Mouse (Mus musculus): ENCODE data around the gene Espn. TPM values are rescaled to one million over a fixed set of nuclear protein-coding genes. Genes with fewer than 3 reads are reported as not detected.

The Espn gene
- polyA plus RNA-seq (2012) = 72.2 and 97.9 TPM in 2 replicates

DNA sequence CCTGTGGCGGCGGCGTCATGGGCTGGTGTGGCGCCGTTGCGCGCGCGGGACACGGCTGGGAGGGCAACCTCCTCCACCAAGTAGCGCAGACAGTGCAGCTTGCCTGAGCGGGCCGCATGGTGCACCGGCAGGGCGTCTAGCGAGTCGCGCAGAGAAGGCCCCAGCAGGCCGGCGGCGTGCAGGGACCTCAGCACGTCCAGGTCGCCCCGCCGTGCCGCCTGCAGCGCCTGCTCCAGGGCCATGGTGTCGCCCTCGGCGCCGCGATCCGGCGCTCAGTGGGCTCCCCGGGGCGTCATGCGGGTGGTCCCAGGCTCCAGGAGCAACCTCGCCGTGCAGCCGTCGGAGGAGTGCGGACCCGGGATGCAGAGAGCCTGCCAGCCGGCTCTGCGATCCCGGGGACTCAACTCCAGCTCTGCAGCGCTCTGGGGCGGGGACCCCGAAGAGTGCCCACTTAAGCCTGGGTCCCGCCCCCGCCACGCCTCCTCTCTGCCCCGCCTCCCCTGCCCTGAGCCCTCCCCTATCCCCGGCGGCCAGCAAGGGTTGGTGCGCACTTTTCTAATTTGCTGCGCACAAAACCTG is at the start of gene Espn:
Gene Espn, minus strand, starts transcription at position 406 of the 579 bp plus-strand sequence.
- no peak for TF ChIP-seq GATA1 (IDR thresholded peaks at IDR 0.05; ENCODE audit: low read length)

DNA sequence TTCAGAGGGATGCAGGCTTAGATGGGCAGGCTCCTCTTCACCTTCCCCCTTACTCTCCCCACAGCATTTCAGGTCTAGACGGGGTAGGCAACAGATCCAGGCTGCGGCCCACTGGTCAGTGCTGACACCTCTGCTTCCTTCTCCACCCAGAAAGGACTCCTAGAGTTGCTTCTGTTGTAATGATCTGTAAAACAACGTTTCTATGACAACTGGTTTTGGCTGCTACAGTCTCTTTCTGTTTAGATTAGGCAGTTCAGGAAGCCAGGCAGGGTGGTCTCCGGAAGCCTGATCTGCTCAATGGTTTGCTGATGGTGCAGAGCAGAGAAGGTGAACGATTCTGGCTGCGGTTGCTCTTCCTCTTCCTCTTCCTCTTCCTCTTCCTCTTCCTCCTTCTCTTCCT is 49.3 kb upstream of the Espn start:
- no peak for TF ChIP-seq GATA1 (IDR thresholded peaks at IDR 0.05; ENCODE audit: low read length)

DNA sequence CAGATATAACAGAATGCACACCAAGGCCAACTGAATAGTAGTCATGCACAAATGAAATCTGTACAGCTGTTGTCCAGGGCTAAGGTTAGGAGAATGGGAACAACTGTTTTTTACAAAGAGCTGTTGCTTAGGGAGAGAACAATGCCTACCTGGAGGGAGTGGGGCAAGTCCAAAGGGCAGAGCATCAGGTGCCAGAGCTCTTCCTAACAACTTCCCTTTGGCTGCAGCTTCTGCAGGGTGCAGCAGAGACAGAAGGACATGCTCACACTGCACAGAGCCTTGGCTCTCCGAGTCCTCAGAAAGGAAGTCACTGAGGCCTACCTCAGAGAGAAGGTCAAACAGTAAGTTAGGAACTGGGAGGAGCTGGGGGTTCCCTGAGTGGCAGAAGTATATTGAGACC is 47.4 kb upstream of the Espn start:
- TF ChIP-seq GATA1 (IDR thresholded peaks at IDR 0.05; ENCODE audit: low read length) = no peak

GRCm38 (mm10) chr4:152197545-152197944 is 45.4 kb upstream of the Espn start:
- no peak for TF ChIP-seq GATA1 (IDR thresholded peaks at IDR 0.05; ENCODE audit: low read length)

DNA sequence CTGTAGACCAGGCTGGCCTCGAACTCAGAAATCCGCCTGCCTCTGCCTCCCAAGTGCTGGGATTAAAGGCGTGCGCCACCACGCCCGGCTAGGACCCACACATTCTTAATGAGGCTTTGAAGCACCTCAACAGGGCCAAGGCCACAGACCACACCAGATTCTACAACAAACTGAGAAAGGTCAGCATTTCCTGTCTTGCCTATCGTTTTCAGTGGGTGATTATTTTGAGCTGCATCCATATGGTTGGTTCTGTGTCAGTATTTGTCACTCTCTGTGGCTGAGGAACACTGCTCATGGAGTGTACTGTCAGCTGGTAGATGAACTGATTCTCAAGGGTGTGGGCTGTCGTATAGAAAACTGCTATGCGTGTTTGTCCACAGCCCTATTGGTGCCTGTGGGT is 44.1 kb upstream of the Espn start:
- no peak for TF ChIP-seq GATA1 (IDR thresholded peaks at IDR 0.05; ENCODE audit: low read length)

DNA sequence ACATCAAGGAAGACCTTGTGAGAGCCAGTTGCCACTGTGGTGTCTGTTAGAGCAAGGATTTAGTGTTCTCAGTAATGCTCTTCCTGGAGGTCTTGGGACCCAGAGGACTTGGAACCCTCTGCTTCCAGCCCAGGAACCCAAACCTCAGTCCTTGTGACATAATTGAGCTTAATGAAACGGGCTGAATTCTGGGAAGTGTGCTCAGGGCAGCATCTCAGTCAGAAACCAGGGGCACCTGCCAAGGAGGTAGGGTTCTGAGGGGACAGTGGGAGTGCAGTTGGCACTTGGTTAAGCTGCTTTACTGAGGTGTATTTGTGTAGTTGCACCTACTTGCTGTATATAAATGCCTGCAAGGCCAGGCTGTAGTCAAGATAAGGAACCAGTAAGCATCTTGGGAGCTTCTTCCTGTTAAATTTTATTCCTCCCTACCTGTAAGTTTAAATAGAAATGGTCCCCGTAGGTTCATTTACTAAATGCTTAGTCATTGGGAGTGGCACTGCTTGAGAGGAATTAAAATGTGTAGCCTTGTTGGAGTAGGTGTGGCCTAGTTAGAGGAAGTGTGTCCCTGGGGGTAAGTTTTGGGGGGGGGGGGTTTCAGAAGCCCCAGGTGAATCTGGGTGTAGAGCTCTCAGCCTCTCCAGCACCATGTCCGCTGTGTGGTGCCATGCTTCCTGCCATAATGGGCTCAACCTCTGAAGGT is 42.5 kb upstream of the Espn start:
- TF ChIP-seq GATA1 (IDR thresholded peaks at IDR 0.05; ENCODE audit: low read length) = no peak

DNA sequence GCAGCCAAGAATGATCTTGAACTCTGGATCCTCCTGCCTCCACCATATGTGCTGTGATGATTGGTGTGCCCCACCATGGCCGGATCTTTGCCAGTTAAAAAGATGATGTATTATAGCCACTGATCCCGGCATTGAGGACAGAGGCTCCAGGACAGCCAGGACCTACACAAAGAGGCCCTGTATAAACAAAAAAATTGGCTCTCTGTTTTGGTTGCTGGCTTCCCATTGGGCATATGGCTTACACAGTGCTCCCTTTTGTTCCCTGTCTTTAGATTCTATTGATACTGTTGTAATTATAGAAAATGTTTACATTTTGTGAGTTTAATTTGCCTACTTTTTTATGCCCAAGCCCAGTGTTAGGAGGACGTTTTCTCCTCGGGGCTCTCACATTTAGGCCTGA is 40.4 kb upstream of the Espn start:
- no peak for TF ChIP-seq GATA1 (IDR thresholded peaks at IDR 0.05; ENCODE audit: low read length)

DNA sequence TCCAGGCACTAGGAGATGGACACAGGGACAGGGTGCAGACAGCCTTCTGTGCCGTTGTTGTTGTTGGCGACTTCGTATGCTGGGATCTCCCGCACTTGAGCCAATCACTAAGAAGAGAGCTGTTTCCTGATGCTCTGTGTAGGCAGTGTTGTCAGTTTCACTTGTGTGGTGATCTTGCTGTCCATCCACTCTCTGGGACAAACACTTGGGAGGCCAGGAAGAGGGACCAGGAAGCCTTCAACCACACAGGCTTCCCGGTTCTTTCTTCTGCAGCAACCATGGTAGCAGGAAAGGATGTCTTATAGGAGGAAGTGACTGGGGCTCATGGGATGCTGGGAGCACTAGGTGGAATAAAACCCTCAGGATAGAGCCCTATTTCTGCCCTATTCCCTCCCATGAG is 38.5 kb upstream of the Espn start:
- TF ChIP-seq GATA1 (IDR thresholded peaks at IDR 0.05; ENCODE audit: low read length) = no peak

GRCm38 (mm10) chr4:152190096-152190653 is 38.0 kb upstream of the Espn start:
- no peak for TF ChIP-seq GATA1 (IDR thresholded peaks at IDR 0.05; ENCODE audit: low read length)

DNA sequence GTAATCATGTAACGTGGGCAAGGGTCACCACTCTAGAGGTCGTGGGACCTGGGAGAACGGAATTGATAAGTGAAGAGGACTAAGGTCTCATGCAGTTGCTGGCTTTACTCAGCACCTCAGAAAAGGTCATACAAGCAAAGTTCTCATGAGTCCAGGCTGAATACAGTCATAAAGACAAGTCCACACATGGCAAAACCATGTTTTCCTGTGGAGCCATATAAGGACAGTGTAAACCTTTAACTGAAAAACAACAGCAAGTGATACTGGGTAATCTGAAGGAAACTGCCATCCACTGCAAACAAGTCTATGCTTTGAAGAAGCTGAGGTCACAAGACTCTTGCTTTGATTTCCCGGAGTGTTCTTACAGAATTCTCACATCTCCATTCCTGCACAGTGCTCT is 37.5 kb upstream of the Espn start:
- TF ChIP-seq GATA1 (IDR thresholded peaks at IDR 0.05; ENCODE audit: low read length) = no peak

DNA sequence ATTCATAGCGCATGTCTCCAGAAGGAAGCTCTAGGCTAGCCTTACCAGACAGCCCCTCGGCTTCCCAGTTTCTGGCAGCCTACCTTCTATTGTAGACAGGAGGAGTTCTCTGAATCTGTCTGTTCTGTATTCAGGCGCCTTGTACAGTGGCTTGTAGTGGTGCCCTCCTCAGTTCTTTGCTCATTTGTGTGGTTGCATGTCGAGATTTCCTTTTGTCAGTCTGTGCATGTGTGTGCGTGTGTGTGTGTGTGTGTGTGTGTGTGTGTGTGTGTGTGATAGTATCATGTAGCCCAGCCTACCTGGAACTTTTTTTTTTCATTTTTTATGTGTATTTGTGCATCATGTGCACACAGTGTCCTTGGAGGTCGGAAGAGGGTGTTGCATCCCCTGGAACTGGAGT is 36.9 kb upstream of the Espn start:
- no peak for TF ChIP-seq GATA1 (IDR thresholded peaks at IDR 0.05; ENCODE audit: low read length)

GRCm38 (mm10) chr4:152188651-152189050 is 36.5 kb upstream of the Espn start:
- TF ChIP-seq GATA1 (IDR thresholded peaks at IDR 0.05; ENCODE audit: low read length) = no peak

GRCm38 (mm10) chr4:152187142-152187541 is 35.0 kb upstream of the Espn start:
- no peak for TF ChIP-seq GATA1 (IDR thresholded peaks at IDR 0.05; ENCODE audit: low read length)

GRCm38 (mm10) chr4:152186205-152187082 is 34.3 kb upstream of the Espn start:
- no peak for TF ChIP-seq GATA1 (IDR thresholded peaks at IDR 0.05; ENCODE audit: low read length)

- TF ChIP-seq GATA1 (IDR thresholded peaks at IDR 0.05; ENCODE audit: low read length) = no peak
These were observed 33.5 kb upstream of the Espn start for GRCm38 (mm10) chr4:152185510-152186204.

DNA sequence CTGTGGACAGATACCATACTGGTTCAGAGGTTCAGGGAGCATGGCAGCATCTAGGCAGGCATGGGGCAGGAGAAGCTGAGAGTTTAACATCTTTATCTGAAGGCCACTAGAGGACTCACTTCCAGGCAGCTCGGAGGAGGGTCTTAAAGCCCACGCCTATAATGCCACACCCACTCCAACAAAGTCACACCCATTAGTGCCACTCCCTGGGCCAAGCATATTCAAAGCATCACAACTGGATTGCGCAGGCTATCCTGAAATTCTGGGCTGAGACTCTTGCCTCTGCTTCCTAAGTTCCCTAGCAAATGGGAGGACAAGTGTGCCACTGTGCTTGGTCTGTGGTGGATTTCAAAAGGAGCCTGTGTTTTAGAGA is 33.0 kb upstream of the Espn start:
- no peak for TF ChIP-seq GATA1 (IDR thresholded peaks at IDR 0.05; ENCODE audit: low read length)

Data from G1E-ER4 (cell line).